Mouse (Mus musculus) midbrain, embryonic 11.5 days (tissue): ENCODE results near the gene Ash1l. TPM values are rescaled to one million over a fixed set of nuclear protein-coding genes. Genes with fewer than 3 reads are reported as not detected.
"Not testable (repeated sequence)": the region's sequence is repeated elsewhere in the genome, so short reads cannot be mapped to it uniquely, and the experiment has no call there.

Experiments
- ATAC-seq: fragments of 200-750 bp; cut with Nextera tagmentation; 2 replicates; pipeline ENCODE4 v1.8.0; 2017; ENCODE audit warnings: moderate TSS enrichment, moderate library complexity; ENCODE audit not compliant: low FRiP score
- DNase-seq: peaks from one replicate; pipeline ENCODE4 v3.0.0; 2015; ENCODE audit warnings: low spot score; ENCODE audit errors: missing footprints
- H3K27ac ChIP-seq: fragments of 300-500 bp; sonication (generic); 2 replicates; pipeline ENCODE4 v1.5.1; 2014; ENCODE audit warnings: low read depth, low read length
- H3K27me3 ChIP-seq: fragments of 300-500 bp; sonication (generic); 2 replicates; pipeline ENCODE4 v1.6.1; 2014; ENCODE audit warnings: mild to moderate bottlenecking, low read length, moderate library complexity, mixed read lengths; ENCODE audit not compliant: control insufficient read depth, insufficient read depth
- H3K36me3 ChIP-seq: fragments of 300-500 bp; sonication (generic); 2 replicates; pipeline ENCODE4 v1.6.1; 2014; ENCODE audit warnings: mild to moderate bottlenecking, low read length, moderate library complexity, mixed read lengths; ENCODE audit not compliant: control insufficient read depth, insufficient read depth
- H3K4me1 ChIP-seq: fragments of 300-500 bp; sonication (generic); 2 replicates; pipeline ENCODE4 v1.6.1; 2014; ENCODE audit warnings: low read length; ENCODE audit not compliant: control insufficient read depth, insufficient read depth
- H3K4me2 ChIP-seq: fragments of 300-500 bp; sonication (generic); 2 replicates; pipeline ENCODE4 v1.6.1; 2014; ENCODE audit warnings: mild to moderate bottlenecking, moderate library complexity
- H3K4me3 ChIP-seq: fragments of 300-500 bp; sonication (generic); 2 replicates; pipeline ENCODE4 v1.5.1; 2014; ENCODE audit warnings: low read depth, low read length
- H3K9ac ChIP-seq: fragments of 300-500 bp; sonication (generic); 2 replicates; pipeline ENCODE4 v1.6.1; 2014; ENCODE audit warnings: low read length
- H3K9me3 ChIP-seq: fragments of 300-500 bp; sonication (generic); 2 replicates; pipeline ENCODE4 v1.6.1; 2016; ENCODE audit warnings: low read length; ENCODE audit not compliant: control insufficient read depth
- WGBS: fragments of 180-500 bp; shearing (Covaris S2); extraction: QIAGEN DNeasy Blood & Tissue Kit; methylation state at CpG from one replicate; pipeline ENCODE4 v1.1.7; 2014; 5-methylcytosine and 5-hydroxymethylcytosine counted together
- polyA plus RNA-seq: library from polyadenylated mRNA; unstranded; fragments of >200 nt; fragmentation: Nextera tagmentation; extraction: Ambion mirVana; gene quantifications from 2 replicates; pipeline ENCODE4 v1.2.1, GENCODE M21; 2014

Gene Ash1l
- polyA plus RNA-seq, 1 experiment from 2014 or later: 12.7 TPM

GRCm38 (mm10) chr3:88949786-88950575 is 441 bp upstream of the Ash1l start:
- Histone ChIP-seq H3K4me2 (peak overlapping the region; percentile 51), H3K9me3 (no peaks in the 10 kb centered on the region), H3K4me3 (peak overlapping the region; percentile 77), H3K27me3 (no peaks in the 10 kb centered on the region), H3K9ac (peak overlapping the region; percentile 96), H3K36me3 (no peaks in the 10 kb centered on the region), H3K27ac (peak overlapping the region; percentile 100), H3K4me1 (peaks cover 22% of the 10 kb centered on the region)
- under 1% methylated on average over 77 of the region's 92 CpGs for WGBS
- DNase-seq (peak; percentile 98), ATAC-seq (peak; percentile 93)

GRCm38 (mm10) chr3:88951327-88951800 is 942 bp downstream of the Ash1l start:
- no peak for ATAC-seq
- 2% methylated on average over 5 of the region's 5 CpGs for WGBS
- no peaks in the 10 kb centered on the region for H3K27me3 ChIP-seq
- DNase-seq: no peak
- peak overlapping the region; percentile 77 for H3K4me3 ChIP-seq
- H3K9me3 ChIP-seq: no peaks in the 10 kb centered on the region
- H3K9ac ChIP-seq: peak overlapping the region; percentile 96
- H3K27ac ChIP-seq: peak overlapping the region; percentile 100
- H3K4me1 ChIP-seq: peaks cover 22% of the 10 kb centered on the region
- H3K4me2 ChIP-seq: peak overlapping the region; percentile 51
- H3K36me3 ChIP-seq: no peaks in the 10 kb centered on the region

- no peak for DNase-seq
- Histone ChIP-seq H3K27me3 (no peaks in the 10 kb centered on the region), H3K4me1 (peaks cover 19% of the 10 kb centered on the region), H3K9ac (no peak overlapping the region), H3K4me3 (no peak overlapping the region), H3K36me3 (no peaks in the 10 kb centered on the region), H3K4me2 (no peak overlapping the region), H3K27ac (no peak overlapping the region), H3K9me3 (no peaks in the 10 kb centered on the region)
- WGBS: 92% methylated on average over 4 of the region's 4 CpGs
- no peak for ATAC-seq
These were observed 2.8 kb downstream of the Ash1l start for GRCm38 (mm10) chr3:88953246-88953645.

- H3K4me2 ChIP-seq: no peak overlapping the region
- ATAC-seq (no peak), DNase-seq (no peak)
- H3K27me3 ChIP-seq: no peaks in the 10 kb centered on the region
- peaks cover 14% of the 10 kb centered on the region for H3K4me1 ChIP-seq
- no peak overlapping the region for H3K9ac ChIP-seq
- no peak overlapping the region for H3K4me3 ChIP-seq
- no peaks in the 10 kb centered on the region for H3K36me3 ChIP-seq
- H3K27ac ChIP-seq: no peak overlapping the region
- no peaks in the 10 kb centered on the region for H3K9me3 ChIP-seq
These were observed 3.3 kb downstream of the Ash1l start for GRCm38 (mm10) chr3:88953736-88954135.

GRCm38 (mm10) chr3:88963211-88963610 is 12.8 kb downstream of the Ash1l start:
- H3K4me3 ChIP-seq, H3K27ac ChIP-seq, H3K4me1 ChIP-seq, ATAC-seq, H3K4me2 ChIP-seq, H3K9me3 ChIP-seq, H3K27me3 ChIP-seq, H3K36me3 ChIP-seq, H3K9ac ChIP-seq: not testable (repeated sequence)
- DNase-seq: peak; percentile 44

- no peak for DNase-seq
- 93% methylated on average over 2 of the region's 2 CpGs for WGBS
- H3K4me1 ChIP-seq: no peaks in the 10 kb centered on the region
These were observed 24.6 kb downstream of the Ash1l start for GRCm38 (mm10) chr3:88975012-88975411.

GRCm38 (mm10) chr3:88981206-88982010 is 31.0 kb downstream of the Ash1l start:
- WGBS: 94% methylated on average over 8 of the region's 8 CpGs
- no peaks in the 10 kb centered on the region for H3K4me1 ChIP-seq
- H3K4me2 ChIP-seq: no peak overlapping the region
- ATAC-seq (no peak), DNase-seq (no peak)
- H3K9me3 ChIP-seq: no peaks in the 10 kb centered on the region
- no peak overlapping the region for H3K9ac ChIP-seq
- H3K27me3 ChIP-seq: no peaks in the 10 kb centered on the region
- H3K27ac ChIP-seq: no peak overlapping the region
- H3K4me3 ChIP-seq: no peak overlapping the region
- H3K36me3 ChIP-seq: peaks cover 9% of the 10 kb centered on the region

More at GRCm38 (mm10) chr3:88975012-88975411, 24.6 kb downstream of the Ash1l start:
- H3K4me2 ChIP-seq: no peak overlapping the region
- no peak overlapping the region for H3K27ac ChIP-seq
- H3K9me3 ChIP-seq: no peaks in the 10 kb centered on the region
- no peak overlapping the region for H3K9ac ChIP-seq
- no peaks in the 10 kb centered on the region for H3K36me3 ChIP-seq
- H3K27me3 ChIP-seq: no peaks in the 10 kb centered on the region
- ATAC-seq: no peak
- H3K4me3 ChIP-seq: no peak overlapping the region

- WGBS: 59% methylated on average over 4 of the region's 4 CpGs
- no peak for ATAC-seq
- H3K4me1 ChIP-seq: no peaks in the 10 kb centered on the region
These were observed 33.5 kb downstream of the Ash1l start for GRCm38 (mm10) chr3:88983921-88984381.

GRCm38 (mm10) chr3:88992793-88993192 is 42.4 kb downstream of the Ash1l start:
- DNase-seq: no peak
- no peak overlapping the region for H3K4me2 ChIP-seq
- H3K27ac ChIP-seq: no peak overlapping the region
- H3K27me3 ChIP-seq: no peaks in the 10 kb centered on the region
- no peak overlapping the region for H3K4me3 ChIP-seq
- no peaks in the 10 kb centered on the region for H3K4me1 ChIP-seq
- no peaks in the 10 kb centered on the region for H3K9me3 ChIP-seq
- 93% methylated on average over 2 of the region's 2 CpGs for WGBS
- no peak overlapping the region for H3K9ac ChIP-seq
- ATAC-seq: no peak
- 0 out of 2 replicates have a peak, but pooled peaks cover 2% of the 10 kb centered on the region for H3K36me3 ChIP-seq

More at GRCm38 (mm10) chr3:88983921-88984381, 33.5 kb downstream of the Ash1l start:
- H3K4me2 ChIP-seq: no peak overlapping the region
- no peak for DNase-seq
- H3K9me3 ChIP-seq: no peaks in the 10 kb centered on the region
- H3K9ac ChIP-seq: no peak overlapping the region
- H3K4me3 ChIP-seq: no peak overlapping the region
- H3K27ac ChIP-seq: no peak overlapping the region
- peaks cover 9% of the 10 kb centered on the region for H3K36me3 ChIP-seq
- H3K27me3 ChIP-seq: no peaks in the 10 kb centered on the region
